Mouse (Mus musculus): ENCODE results near the gene Khnyn. TPM values are rescaled to one million over a fixed set of nuclear protein-coding genes. Genes with fewer than 3 reads are reported as not detected.
A peak's percentile ranks its signal among the peaks of the same experiment; 100 is the strongest.

Gene Khnyn
- polyA plus RNA-seq, 2 experiments = 2.4 to 7.5 TPM

- TF ChIP-seq CTCF (IDR thresholded peaks at IDR 0.05; ENCODE audit: low read depth) (no peak), EP300 (IDR thresholded peaks at IDR 0.05; ENCODE audit: low read depth) (no peak)
- H3K4me2 ChIP-seq (ENCODE audit: low read depth) = no peak overlapping the region
- H3K27ac ChIP-seq = no peak overlapping the region
- no peak overlapping the region for H3K4me3 ChIP-seq (ENCODE audit: insufficient read depth in 1 of 2, low read depth in 2 of 2, low read length in 2 of 2)
- no peaks in the 10 kb centered on the region for H3K9me3 ChIP-seq (ENCODE audit: control insufficient read depth, low read length)
- WGBS (ENCODE audit: insufficient replicate concordance) = 57% methylated on average over 9 of the region's 9 CpGs
- no peak overlapping the region for H3K9ac ChIP-seq (replicated peaks)
- no peaks in the 10 kb centered on the region for H3K36me3 ChIP-seq (replicated peaks; ENCODE audit: control insufficient read depth, insufficient read depth, low read depth)
- H3K4me1 ChIP-seq (replicated peaks; ENCODE audit: control insufficient read depth in 2 of 2, insufficient read depth in 2 of 2, low read length in 1 of 2) = peaks cover 0 to 5% of the 10 kb centered on the region in 2 experiments; a peak in 1 of 4 replicates
- ATAC-seq (ENCODE audit: insufficient read depth) (no peak), DNase-seq (ENCODE audit: low read depth in 3 of 3, low spot score in 3 of 3) (no peak)
- H3K27me3 ChIP-seq (ENCODE audit: control insufficient read depth, insufficient read depth, low read length) = no peaks in the 10 kb centered on the region
Measured at GRCm38 (mm10) chr14:55845506-55846294, 39.0 kb upstream of the Khnyn start.

GRCm38 (mm10) chr14:55850885-55851284, 33.9 kb upstream of the Khnyn start:
- Histone ChIP-seq H3K4me1 (replicated peaks; ENCODE audit: control insufficient read depth in 2 of 2, insufficient read depth in 2 of 2, low read length in 1 of 2) (peaks cover 4 to 25% of the 10 kb centered on the region in 2 experiments), H3K27me3 (ENCODE audit: control insufficient read depth, insufficient read depth, low read length) (no peaks in the 10 kb centered on the region), H3K36me3 (replicated peaks; ENCODE audit: control insufficient read depth, insufficient read depth, low read depth) (no peaks in the 10 kb centered on the region), H3K9me3 (ENCODE audit: control insufficient read depth, low read length) (no peaks in the 10 kb centered on the region), H3K4me2 (ENCODE audit: low read depth) (no peak overlapping the region), H3K27ac (no peak overlapping the region), H3K9ac (replicated peaks) (no peak overlapping the region), H3K4me3 (ENCODE audit: insufficient read depth in 1 of 2, low read depth in 2 of 2, low read length in 2 of 2) (no peak overlapping the region)
- ATAC-seq (ENCODE audit: insufficient read depth) (no peak), DNase-seq (ENCODE audit: low read depth in 3 of 3, low spot score in 3 of 3) (no peak)
- TF ChIP-seq CTCF (IDR thresholded peaks at IDR 0.05; ENCODE audit: low read depth) (no peak), EP300 (IDR thresholded peaks at IDR 0.05; ENCODE audit: low read depth) (no peak)
- WGBS (ENCODE audit: insufficient replicate concordance) = 26% methylated on average over 6 of the region's 6 CpGs

- H3K9ac ChIP-seq (replicated peaks) = no peak overlapping the region
- no peaks in the 10 kb centered on the region for H3K27me3 ChIP-seq (ENCODE audit: control insufficient read depth, insufficient read depth, low read length)
- H3K27ac ChIP-seq = no peak overlapping the region
- peak overlapping the region; percentile 69 for H3K4me2 ChIP-seq (ENCODE audit: low read depth)
- peaks cover 4 to 27% of the 10 kb centered on the region in 2 experiments for H3K4me1 ChIP-seq (replicated peaks; ENCODE audit: control insufficient read depth in 2 of 2, insufficient read depth in 2 of 2, low read length in 1 of 2)
- no peaks in the 10 kb centered on the region for H3K36me3 ChIP-seq (replicated peaks; ENCODE audit: control insufficient read depth, insufficient read depth, low read depth)
- DNase-seq (ENCODE audit: low read depth in 3 of 3, low spot score in 3 of 3) (no peak), ATAC-seq (ENCODE audit: insufficient read depth) (peak; percentile 40; the same call in 1 of the 2 replicates)
- no peaks in the 10 kb centered on the region for H3K9me3 ChIP-seq (ENCODE audit: control insufficient read depth, low read length)
- H3K4me3 ChIP-seq (ENCODE audit: insufficient read depth in 1 of 2, low read depth in 2 of 2, low read length in 2 of 2) = peak overlapping the region in 1 of 2 experiments; percentile 70; a peak in 1 of 4 replicates
- TF ChIP-seq EP300 (IDR thresholded peaks at IDR 0.05; ENCODE audit: low read depth) = no peak
- TF ChIP-seq CTCF (IDR thresholded peaks at IDR 0.05; ENCODE audit: low read depth) = no peak
- 25% methylated on average over 11 of the region's 11 CpGs for WGBS (ENCODE audit: insufficient replicate concordance)
Measured at GRCm38 (mm10) chr14:55852646-55853551, 31.8 kb upstream of the Khnyn start.

- Histone ChIP-seq H3K27me3 (ENCODE audit: control insufficient read depth, insufficient read depth, low read length) (no peaks in the 10 kb centered on the region), H3K4me3 (ENCODE audit: insufficient read depth in 1 of 2, low read depth in 2 of 2, low read length in 2 of 2) (peak within 1 kb of the TSS; percentile 55 to 70), H3K36me3 (replicated peaks; ENCODE audit: control insufficient read depth, insufficient read depth, low read depth) (no peaks in the 10 kb centered on the region), H3K4me2 (ENCODE audit: low read depth) (peak within 1 kb of the TSS; percentile 69), H3K4me1 (replicated peaks; ENCODE audit: control insufficient read depth in 2 of 2, insufficient read depth in 2 of 2, low read length in 1 of 2) (peaks cover 4 to 27% of the 10 kb centered on the region in 2 experiments), H3K27ac (no peak within 1 kb of the TSS), H3K9ac (replicated peaks) (peak within 1 kb of the TSS; percentile 47; the same call in 1 of the 2 replicates), H3K9me3 (ENCODE audit: control insufficient read depth, low read length) (no peaks in the 10 kb centered on the region)
- ATAC-seq (ENCODE audit: insufficient read depth) = peak; percentile 63
- no peak for TF ChIP-seq CTCF (IDR thresholded peaks at IDR 0.05; ENCODE audit: low read depth)
- DNase-seq (ENCODE audit: low read depth in 3 of 3, low spot score in 3 of 3) = no peak
- 3% methylated on average over 30 of the region's 33 CpGs for WGBS (ENCODE audit: insufficient replicate concordance)
Measured at GRCm38 (mm10) chr14:55853621-55854285, 31.0 kb upstream of the Khnyn start, which contains the start of gene Nynrin. Gene Nynrin, plus strand, starts transcription at chr14:55854010.
